ENCODE assay signal across 8 mouse cellular contexts in the genomic region with DNA sequence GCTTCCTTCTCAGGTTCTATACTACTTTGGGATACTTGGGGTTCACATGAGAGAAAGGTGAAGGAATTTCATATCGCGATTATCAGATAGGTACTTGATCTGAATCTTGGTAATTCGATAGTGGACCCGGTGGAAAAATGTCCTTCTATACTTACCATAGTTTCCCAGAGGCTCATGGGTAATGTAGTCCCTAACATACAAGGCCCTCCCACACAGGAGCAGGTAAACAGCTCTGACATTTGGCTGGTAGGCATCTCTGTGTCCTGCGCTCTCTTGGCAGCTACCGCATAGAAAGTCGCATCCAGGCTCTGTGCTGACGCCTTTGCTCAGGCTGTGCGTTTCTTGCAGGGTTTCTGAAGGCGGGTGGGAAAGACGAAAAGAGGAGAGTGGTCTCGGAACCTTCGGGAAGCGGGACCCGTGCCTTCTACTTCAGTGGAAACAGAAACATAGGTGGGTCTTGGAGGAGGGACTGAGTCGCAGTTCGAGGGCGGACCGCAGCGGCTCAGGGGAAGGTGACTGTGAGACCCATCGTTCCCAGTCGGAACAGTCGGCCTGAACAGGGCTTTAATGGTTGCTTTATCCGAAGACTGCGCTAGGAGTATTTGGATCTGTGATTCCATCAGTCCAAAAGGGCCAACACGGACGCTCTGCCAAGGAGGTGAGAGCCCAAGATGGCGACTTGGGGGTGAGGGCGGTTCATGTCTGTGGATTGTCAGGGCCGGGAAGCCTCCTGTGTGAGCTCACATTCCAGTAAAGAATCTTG. TPM values are rescaled to one million over a fixed set of nuclear protein-coding genes. Genes with fewer than 3 reads are reported as not detected.
DNase-seq lines count a peak whose midpoint lies in the region; ATAC-seq and TF ChIP-seq lines count a peak whose summit lies in the region.

A gene (plus strand): TSS at position 170 of the 763 bp plus-strand sequence.

- H3K4me3 ChIP-seq in hindbrain, embryonic 11.5 days (ENCODE audit: low read depth, low read length): peak within 1 kb of the TSS; percentile 52
- H3K4me3 ChIP-seq in lung, embryonic 16.5 days (ENCODE audit: low read length): peak within 1 kb of the TSS; percentile 73

- POLR2A ChIA-PET in Patski (lab: Charles Lee): interaction anchor here (0.7 to 1.4 kb wide), 2 partner anchors 14 to 170 kb away, joined by 3 read pairs; no protein-coding TSS in a partner anchor

- DNase-seq in Patski (ENCODE audit: low read depth, low spot score): peak; percentile 73
- peak; percentile 82 to 85 for DNase-seq in cerebellum, postnatal 10 days
- DNase-seq in frontal cortex, adult 2 months (ENCODE audit: extremely low spot score in 1 of 2, low spot score in 1 of 2): peak; percentile 85 to 95
- DNase-seq in hindbrain, embryonic 11.5 days (ENCODE audit: low spot score): peak; percentile 82
- DNase-seq in layer of hippocampus, adult 9-11 months: peak; percentile 89
- DNase-seq in ovary, postnatal 10 days (ENCODE audit: low spot score): peak; percentile 43
- DNase-seq in thymus, postnatal 0 days (ENCODE audit: low spot score): peak; percentile 87

- no peaks in the 10 kb centered on the region for H3K9me3 ChIP-seq in hindbrain, embryonic 11.5 days (ENCODE audit: control insufficient read depth, low read length)
- no peaks in the 10 kb centered on the region for H3K9me3 ChIP-seq in lung, embryonic 16.5 days (ENCODE audit: control insufficient read depth, low read length)

- in situ Hi-C loops in Patski (cut with MboI; ENCODE audit: low pct_unique_long_range_greater_than_20kb): loop anchor here (10.0 to 25.0 kb wide), 2 partner anchors 164 to 1123 kb away; a partner anchor contains a TSS

- no peak within 1 kb of the TSS for H3K27ac ChIP-seq in hindbrain, embryonic 11.5 days (ENCODE audit: low read depth, low read length)
- peak within 1 kb of the TSS; percentile 45 for H3K27ac ChIP-seq in lung, embryonic 16.5 days (ENCODE audit: low read length)

- ATAC-seq in Patski: peak; percentile 80
- ATAC-seq in hindbrain, embryonic 11.5 days (ENCODE audit: low FRiP score): peak; percentile 93
- ATAC-seq in lung, embryonic 16.5 days (ENCODE audit: low read depth): peak; percentile 93

- H3K9ac ChIP-seq in hindbrain, embryonic 11.5 days (ENCODE audit: low read depth, low read length): peak within 1 kb of the TSS; percentile 65
- peak within 1 kb of the TSS; percentile 76 for H3K9ac ChIP-seq in lung, embryonic 16.5 days (ENCODE audit: low read length)

- CTCF ChIA-PET in Patski (lab: Charles Lee): interaction anchor here (1.1 to 1.4 kb wide), 2 partner anchors 15 to 86 kb away, joined by 3 read pairs; no protein-coding TSS in a partner anchor

- TF ChIP-seq CTCF in Patski (IDR thresholded peaks at IDR 0.05): no peak

- no peaks in the 10 kb centered on the region for H3K36me3 ChIP-seq in hindbrain, embryonic 11.5 days (ENCODE audit: control insufficient read depth, insufficient read depth, low read length)
- peaks cover under 1% of the 10 kb centered on the region; the same call in 1 of the 2 replicates for H3K36me3 ChIP-seq in lung, embryonic 16.5 days (ENCODE audit: control insufficient read depth, insufficient read depth, low read length)

- peak within 1 kb of the TSS; percentile 42 for H3K4me2 ChIP-seq in hindbrain, embryonic 11.5 days (replicated peaks; ENCODE audit: low read depth, low read length)
- H3K4me2 ChIP-seq in lung, embryonic 16.5 days (ENCODE audit: low read depth, low read length): peak within 1 kb of the TSS; percentile 71

- H3K27me3 ChIP-seq in Patski: no peaks in the 10 kb centered on the region
- no peaks in the 10 kb centered on the region for H3K27me3 ChIP-seq in hindbrain, embryonic 11.5 days (ENCODE audit: control insufficient read depth, insufficient read depth, low read length)
- H3K27me3 ChIP-seq in lung, embryonic 16.5 days (ENCODE audit: control insufficient read depth, insufficient read depth, low read depth, low read length): no peaks in the 10 kb centered on the region

- H3K4me1 ChIP-seq in hindbrain, embryonic 11.5 days (replicated peaks; ENCODE audit: control insufficient read depth, insufficient read depth, low read length): no peaks in the 10 kb centered on the region; the same call in 1 of the 2 replicates
- peaks cover 10% of the 10 kb centered on the region for H3K4me1 ChIP-seq in lung, embryonic 16.5 days (replicated peaks; ENCODE audit: control insufficient read depth, insufficient read depth, low read length)

- WGBS in hindbrain, embryonic 11.5 days: under 1% methylated on average over 30 of the region's 30 CpGs
- WGBS in lung, embryonic 16.5 days: under 1% methylated on average over 30 of the region's 30 CpGs

RNA-seq across cellular contexts. Expression of the gene that starts here (rescaled TPM):
- 12.5 TPM for polyA plus RNA-seq in Patski (2021)
- 16.4 and 19.2 TPM in 2 replicates for polyA plus RNA-seq in frontal cortex, adult 2 months (2012; rRNA removed)
- 9.1 and 10.1 TPM in 2 replicates for polyA plus RNA-seq in hindbrain, embryonic 11.5 days (2014; fragmentation: Nextera tagmentation; extraction: Ambion mirVana)
- polyA plus RNA-seq in lung, embryonic 16.5 days (2015; fragmentation: Nextera tagmentation; extraction: Ambion mirVana): 11.2 and 12.5 TPM in 2 replicates
- 8.4 and 10.4 TPM in 2 replicates for polyA plus RNA-seq in thymus, postnatal 0 days (2015; fragmentation: Nextera tagmentation; extraction: Ambion mirVana)
